Mouse (Mus musculus) spleen, adult 2 months (tissue): ENCODE data around the gene Garnl3. TPM values are rescaled to one million over a fixed set of nuclear protein-coding genes. Genes with fewer than 3 reads are reported as not detected.
"Not testable (repeated sequence)": the region's sequence is repeated elsewhere in the genome, so short reads cannot be mapped to it uniquely, and the experiment has no call there.

Experiments used
- DNase-seq, 2 experiments: peaks; one replicate each; pipeline versions ENCODE4 v3.0.0 to v3.0.0-alpha.2; 2012 to 2021; ENCODE audit warnings: low spot score in 2 of 2, low read depth in 1 of 2
- H3K27ac ChIP-seq: fragments of 200-500 bp; 2 replicates; pipeline ENCODE4 v1.5.1; 2012; ENCODE audit warnings: low read length, inconsistent platforms; ENCODE audit not compliant: insufficient read depth
- H3K27me3 ChIP-seq: fragments of 200-500 bp; 2 replicates; pipeline ENCODE4 v1.6.1; 2012; ENCODE audit warnings: mild to moderate bottlenecking, moderate library complexity, low read length, inconsistent platforms; ENCODE audit not compliant: control insufficient read depth, insufficient read depth
- H3K36me3 ChIP-seq: fragments of 200-500 bp; 2 replicates; pipeline ENCODE4 v1.6.1; 2012; ENCODE audit warnings: mild to moderate bottlenecking, low read length, inconsistent platforms; ENCODE audit not compliant: control insufficient read depth, insufficient read depth
- H3K4me1 ChIP-seq: fragments of 200-500 bp; 2 replicates; pipeline ENCODE4 v1.6.1; 2011; ENCODE audit warnings: inconsistent platforms; ENCODE audit not compliant: control insufficient read depth, insufficient read depth, insufficient read length
- H3K4me3 ChIP-seq: fragments of 200-500 bp; 2 replicates; pipeline ENCODE4 v1.5.1; 2011; ENCODE audit warnings: mild to moderate bottlenecking, inconsistent platforms; ENCODE audit not compliant: insufficient read depth, insufficient read length; ENCODE audit errors: extremely low read depth
- CTCF ChIP-seq: fragments of 200-500 bp; IDR thresholded peaks from 2 replicates; pipeline ENCODE4 v1.5.1; 2011; ENCODE audit warnings: mild to moderate bottlenecking, inconsistent platforms; ENCODE audit not compliant: insufficient read depth, insufficient read length, insufficient replicate concordance; ENCODE audit errors: extremely low read depth
- POLR2A ChIP-seq: fragments of 200-500 bp; IDR thresholded peaks from 2 replicates; pipeline ENCODE4 v1.6.1; 2011; ENCODE audit warnings: low read depth, low read length, inconsistent platforms
- WGBS: fragments of 180-500 bp; shearing (Covaris S2); methylation state at CpG from one replicate; pipeline ENCODE4 v1.1.7; 2018; 5-methylcytosine and 5-hydroxymethylcytosine counted together
- polyA plus RNA-seq: library from polyadenylated mRNA; depleted of rRNA; stranded (reverse); fragments of >200 nt; gene quantifications from 2 replicates; pipeline ENCODE4 v1.2.3, GENCODE M21; 2012

Garnl3 gene
- polyA plus RNA-seq, 1 experiment: 1.9 TPM

- no peaks in the 10 kb centered on the region for H3K36me3 ChIP-seq
- H3K27me3 ChIP-seq: no peaks in the 10 kb centered on the region
- TF ChIP-seq CTCF: no peak
- no peak for TF ChIP-seq POLR2A
- H3K4me1 ChIP-seq: no peaks in the 10 kb centered on the region; the same call in 1 of the 2 replicates
- H3K27ac ChIP-seq: 0 out of 2 replicates have a peak overlapping the region, but pooled peaks have one; percentile 53
- H3K4me3 ChIP-seq: no peak overlapping the region
- 69% methylated on average over 5 of the region's 5 CpGs for WGBS
- no peak for DNase-seq
Observed at GRCm38 (mm10) chr2:33032391-33033062, 98.9 kb downstream of the Garnl3 start.

DNA sequence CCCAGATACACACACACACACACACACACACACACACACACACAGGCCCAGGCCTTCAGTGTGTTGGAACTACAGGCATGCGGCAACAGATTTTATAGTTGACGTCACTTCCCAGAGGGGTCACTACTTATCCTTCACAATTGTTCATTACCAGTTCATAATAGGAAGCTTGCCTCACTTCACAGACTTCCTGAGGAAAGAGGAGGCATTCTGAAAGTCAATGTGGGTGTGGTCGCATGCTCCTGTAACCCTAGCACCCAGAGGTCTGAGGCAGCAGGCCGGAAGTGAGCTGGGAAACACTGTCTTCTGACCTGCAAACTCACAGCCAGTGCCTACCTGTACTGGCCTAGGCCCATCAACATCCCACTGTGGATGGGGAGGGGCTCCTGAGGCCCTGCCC is 106.4 kb downstream of the Garnl3 start:
- WGBS: 20% methylated on average over 4 of the region's 4 CpGs

GRCm38 (mm10) chr2:33024564-33024963 is 106.9 kb downstream of the Garnl3 start:
- H3K36me3 ChIP-seq: no peaks in the 10 kb centered on the region
- H3K4me3 ChIP-seq: no peak overlapping the region
- 74% methylated on average over 10 of the region's 10 CpGs for WGBS
- H3K27me3 ChIP-seq: no peaks in the 10 kb centered on the region
- DNase-seq: no peak
- peak overlapping the region; percentile 10; the same call in 1 of the 2 replicates for H3K27ac ChIP-seq
- peaks cover 6% of the 10 kb centered on the region; the same call in 1 of the 2 replicates for H3K4me1 ChIP-seq
- TF ChIP-seq CTCF (no peak), POLR2A (no peak)

More for the DNA sequence above, 106.4 kb downstream of the Garnl3 start:
- peak in 1 of 2 experiments; percentile 22 for DNase-seq
- H3K4me1 ChIP-seq: peaks cover 6% of the 10 kb centered on the region; the same call in 1 of the 2 replicates
- no peak overlapping the region for H3K4me3 ChIP-seq
- TF ChIP-seq CTCF (no peak), POLR2A (no peak)
- no peaks in the 10 kb centered on the region for H3K27me3 ChIP-seq
- no peaks in the 10 kb centered on the region for H3K36me3 ChIP-seq
- H3K27ac ChIP-seq: peak overlapping the region; percentile 10; the same call in 1 of the 2 replicates

DNA sequence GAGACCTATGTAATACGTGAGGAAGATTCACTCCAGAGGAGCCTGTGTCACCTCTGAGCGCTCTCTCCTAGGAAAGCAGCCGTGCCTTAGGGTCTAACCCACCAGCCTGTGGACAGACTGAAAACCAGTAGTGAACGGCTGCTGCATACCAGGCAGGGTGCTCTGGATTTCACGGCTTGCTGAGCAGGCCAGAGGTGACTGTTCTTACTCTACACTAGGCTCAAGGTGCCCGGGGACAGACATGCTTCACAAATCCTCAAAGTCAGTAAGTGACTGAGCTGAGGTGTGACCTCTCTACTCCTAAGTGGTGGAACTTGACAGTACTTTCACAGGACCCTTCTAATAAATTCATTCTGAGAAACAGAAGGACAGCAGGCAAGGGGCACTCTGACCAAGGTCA is 108.6 kb downstream of the Garnl3 start:
- H3K4me1 ChIP-seq: peaks cover 6% of the 10 kb centered on the region; the same call in 1 of the 2 replicates
- no peak for TF ChIP-seq POLR2A
- TF ChIP-seq CTCF: no peak
- H3K36me3 ChIP-seq: no peaks in the 10 kb centered on the region
- no peak for DNase-seq
- H3K4me3 ChIP-seq: no peak overlapping the region
- 83% methylated on average over 6 of the region's 6 CpGs for WGBS
- H3K27me3 ChIP-seq: no peaks in the 10 kb centered on the region
- H3K27ac ChIP-seq: no peak overlapping the region

- Histone ChIP-seq H3K36me3 (no peaks in the 10 kb centered on the region), H3K4me3 (no peak overlapping the region), H3K27ac (no peak overlapping the region), H3K27me3 (no peaks in the 10 kb centered on the region), H3K4me1 (no peaks in the 10 kb centered on the region; the same call in 1 of the 2 replicates)
- no peak for DNase-seq
- TF ChIP-seq CTCF (no peak), POLR2A (no peak)
- WGBS: 9% methylated on average over 6 of the region's 6 CpGs
Observed at GRCm38 (mm10) chr2:33018026-33018425, 113.4 kb downstream of the Garnl3 start.

GRCm38 (mm10) chr2:33017191-33017590 is 114.3 kb downstream of the Garnl3 start:
- Histone ChIP-seq H3K4me1 (no peaks in the 10 kb centered on the region; the same call in 1 of the 2 replicates), H3K36me3 (no peaks in the 10 kb centered on the region), H3K27me3 (no peaks in the 10 kb centered on the region), H3K4me3 (no peak overlapping the region), H3K27ac (no peak overlapping the region)
- 44% methylated on average over 2 of the region's 2 CpGs for WGBS
- TF ChIP-seq POLR2A (no peak), CTCF (no peak)
- no peak for DNase-seq

- no peaks in the 10 kb centered on the region for H3K36me3 ChIP-seq
- H3K4me3 ChIP-seq: no peak overlapping the region
- no peak overlapping the region for H3K27ac ChIP-seq
- DNase-seq: no peak
- H3K27me3 ChIP-seq: no peaks in the 10 kb centered on the region
- TF ChIP-seq CTCF (no peak), POLR2A (no peak)
- WGBS: 92% methylated on average over 5 of the region's 5 CpGs
- H3K4me1 ChIP-seq: no peaks in the 10 kb centered on the region; the same call in 1 of the 2 replicates
Observed at GRCm38 (mm10) chr2:33014877-33015276, 116.6 kb downstream of the Garnl3 start.

GRCm38 (mm10) chr2:33009055-33009454 is 122.4 kb downstream of the Garnl3 start:
- WGBS: 92% methylated on average over 4 of the region's 4 CpGs
- H3K27me3 ChIP-seq, H3K36me3 ChIP-seq, H3K4me3 ChIP-seq, H3K27ac ChIP-seq, H3K4me1 ChIP-seq, DNase-seq: not testable (repeated sequence)
